Mouse (Mus musculus) thymus, adult 2 months (tissue): Measurements from ENCODE around the gene Fbxw15.

Experiments used
- CTCF ChIP-seq: fragments of 200-500 bp; IDR thresholded peaks from 2 replicates; pipeline ENCODE4 v1.5.1; 2012; ENCODE audit warnings: mild to moderate bottlenecking, control low read depth, low read length, moderate library complexity, borderline replicate concordance; ENCODE audit not compliant: control insufficient read depth, poor library complexity, insufficient read depth; ENCODE audit errors: extremely low read depth
- POLR2A ChIP-seq: fragments of 200-500 bp; IDR thresholded peaks from 2 replicates; pipeline ENCODE4 v1.6.1; 2012; ENCODE audit warnings: mild to moderate bottlenecking, low read length, control low read depth, moderate library complexity; ENCODE audit not compliant: control insufficient read depth, poor library complexity, insufficient read depth; ENCODE audit errors: extremely low read depth

DNA sequence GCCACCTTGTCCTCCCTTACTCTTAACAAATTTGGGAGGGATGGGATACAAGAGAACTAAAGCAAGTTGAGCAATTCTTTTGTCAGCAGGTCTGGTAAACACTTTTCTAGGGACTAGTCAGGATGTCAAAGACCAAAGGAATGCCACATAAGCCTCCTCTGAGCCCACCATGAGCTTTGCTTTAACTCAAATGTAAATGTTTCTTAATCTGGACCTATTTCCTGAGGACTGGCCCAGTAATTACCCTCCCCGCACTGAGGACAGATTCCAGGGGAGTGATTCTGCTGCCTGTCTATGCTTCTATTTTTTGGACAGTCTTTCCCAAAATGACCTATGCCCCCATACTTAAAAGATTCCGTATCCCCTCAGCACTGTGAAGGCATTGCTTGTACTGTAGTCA is 26.8 kb upstream of the Fbxw15 start:
- no peak for TF ChIP-seq POLR2A
- no peak for TF ChIP-seq CTCF
